Mouse (Mus musculus) layer of hippocampus, adult 9-11 months (tissue): ENCODE data around the gene Olfr1198.

ENCODE experiments used
- DNase-seq: peaks from one replicate; pipeline ENCODE4 v3.0.0; 2022

Olfr1198 gene

DNA sequence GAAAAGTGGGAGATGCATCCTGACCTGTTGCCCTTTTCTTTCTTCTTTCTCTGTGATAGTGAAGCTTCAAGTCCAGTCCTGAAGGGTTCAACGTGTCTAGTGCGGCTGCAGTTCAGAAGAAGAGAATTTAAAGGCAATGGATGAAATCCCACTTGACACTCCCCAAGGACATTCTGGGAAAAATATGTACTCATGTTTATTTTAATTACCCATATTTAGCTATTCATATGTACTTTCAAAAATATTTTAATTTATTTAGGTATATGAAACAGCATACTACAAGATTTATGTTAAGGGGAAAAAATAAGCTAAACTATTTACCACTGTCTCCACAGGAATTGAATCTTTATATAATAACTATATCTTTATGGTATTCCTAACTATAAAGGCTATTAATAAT is at the start of gene Olfr1198:
Gene Olfr1198, minus strand, starts transcription at position 101 of the 400 bp plus-strand sequence.
- no peak for DNase-seq

DNA sequence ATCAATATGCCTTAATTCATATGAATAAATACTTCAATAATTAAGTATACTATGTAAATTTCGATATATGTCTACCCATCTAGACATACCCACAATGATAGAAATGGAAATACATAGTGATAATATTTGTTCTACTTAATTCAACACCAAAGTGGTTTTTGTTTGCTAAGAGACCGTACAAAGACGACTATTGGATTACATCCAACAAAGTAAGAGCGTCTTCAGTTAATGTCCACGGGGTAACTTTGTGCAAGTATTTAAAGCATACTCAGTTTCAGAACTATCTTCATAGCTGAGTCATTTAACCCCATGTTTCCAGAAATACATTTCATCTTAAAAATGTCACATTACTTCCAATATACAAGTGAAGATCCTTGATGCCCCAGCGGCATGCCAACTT is 41.6 kb upstream of the Olfr1198 start, which contains the start of gene Olfr1201:
Gene Olfr1201, plus strand, starts transcription at position 301 of the 400 bp plus-strand sequence.
- DNase-seq, result no peak

DNA sequence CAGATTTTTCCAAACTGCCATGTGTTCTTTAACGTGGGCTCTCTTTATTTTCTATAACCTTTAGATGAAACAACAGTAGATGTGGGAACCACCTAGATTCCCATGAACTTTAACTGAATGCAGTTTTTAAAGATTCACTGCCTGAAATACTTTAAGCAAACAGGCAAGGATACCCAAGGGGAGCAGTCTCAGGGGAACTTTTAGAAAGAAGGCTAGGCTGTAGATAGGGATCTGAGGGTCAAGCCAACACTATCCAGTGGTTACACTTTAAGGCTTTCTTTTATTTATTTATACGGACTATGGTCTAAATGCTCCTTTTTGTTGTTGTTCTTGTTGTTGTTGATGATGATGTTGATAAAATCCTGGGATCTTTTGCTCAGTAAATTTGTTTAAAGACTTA is 19.2 kb upstream of the Olfr1198 start, which contains the start of gene Olfr1200:
Gene Olfr1200, minus strand, starts transcription at position 101 of the 400 bp plus-strand sequence.
- DNase-seq, result no peak

DNA sequence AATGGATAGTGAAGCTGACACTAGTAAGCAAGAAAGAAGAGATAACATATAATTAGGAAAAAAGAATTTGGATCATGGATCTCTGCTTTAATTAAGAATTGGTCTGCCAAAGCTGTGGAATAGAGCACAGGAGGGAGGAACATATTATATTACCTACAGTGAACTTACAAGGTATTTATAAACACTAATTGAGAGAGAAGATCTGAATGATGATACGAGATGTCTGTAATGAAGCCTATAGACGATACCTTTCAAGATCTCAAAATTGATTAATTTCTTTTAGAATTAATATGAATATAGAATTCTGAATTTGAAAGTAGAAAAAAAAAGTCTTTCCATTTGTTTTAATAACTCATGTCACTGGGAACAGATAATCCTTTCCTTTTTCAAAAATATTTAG is 9.2 kb upstream of the Olfr1198 start, which contains the start of gene Olfr1199:
Gene Olfr1199, minus strand, starts transcription at position 101 of the 400 bp plus-strand sequence.
- DNase-seq, result no peak

DNA sequence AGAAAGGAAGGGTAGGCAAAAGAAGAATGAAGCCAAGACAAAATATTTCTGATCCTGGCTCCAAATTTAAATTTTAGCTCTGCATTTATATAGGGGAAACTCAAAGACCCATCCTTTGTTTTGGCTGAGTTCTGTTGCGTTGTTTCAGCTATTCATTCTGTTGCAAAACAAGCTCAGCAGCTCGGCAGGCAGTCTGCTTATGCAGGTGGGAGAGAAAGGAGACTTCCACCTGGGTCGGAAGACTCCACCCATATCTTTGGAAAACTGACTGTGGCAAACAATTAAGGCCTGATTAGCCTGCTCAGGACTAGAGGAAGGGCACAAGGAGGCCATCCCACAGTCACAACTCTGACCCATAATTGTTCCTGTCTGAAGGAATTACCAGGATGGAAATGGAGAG is 7.8 kb downstream of the Olfr1198 start:
- DNase-seq, result no peak

DNA sequence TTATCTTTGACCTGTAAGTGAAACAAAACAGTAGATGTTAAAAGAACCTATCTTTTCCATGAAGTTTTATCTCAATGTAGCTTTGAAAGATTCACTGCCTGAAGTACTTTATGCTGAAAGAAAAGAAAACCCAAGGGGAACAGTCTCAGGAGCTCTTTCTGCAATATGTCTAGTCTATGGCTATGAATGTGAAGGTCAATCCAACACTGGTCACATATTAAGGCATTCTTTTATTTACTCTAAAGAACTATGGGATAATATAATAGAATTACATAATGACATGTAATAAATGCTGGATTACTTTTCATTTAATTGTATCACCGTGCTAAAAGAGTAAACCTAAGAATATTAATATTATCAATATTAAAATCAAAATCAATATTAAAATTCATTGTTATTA is 18.9 kb downstream of the Olfr1198 start, which contains the start of gene Olfr1197:
Gene Olfr1197, minus strand, starts transcription at position 101 of the 400 bp plus-strand sequence.
- no peak for DNase-seq

DNA sequence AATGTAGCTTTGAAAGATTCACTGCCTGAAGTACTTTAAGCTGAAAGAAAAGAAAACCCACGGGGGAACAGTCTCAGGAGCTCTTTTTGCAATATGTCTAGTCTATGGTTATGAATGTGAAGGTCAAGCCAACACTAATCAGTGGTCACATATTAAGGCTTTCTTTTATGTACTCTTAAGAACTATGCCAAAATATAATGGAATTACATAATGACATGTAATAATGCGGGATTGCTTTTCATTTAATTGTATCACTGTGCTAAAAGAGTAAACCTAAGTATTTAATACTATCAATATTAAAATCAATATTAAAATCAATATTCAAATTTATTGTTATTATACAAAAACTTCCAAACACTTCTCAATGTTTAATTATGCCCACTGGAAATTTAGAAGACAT is 46.7 kb downstream of the Olfr1198 start, which contains the start of gene Olfr1196:
Gene Olfr1196, minus strand, starts transcription at position 101 of the 400 bp plus-strand sequence.
- no peak for DNase-seq
